Mouse (Mus musculus): ENCODE results near the gene Nmu. TPM values are rescaled to one million over a fixed set of nuclear protein-coding genes. Genes with fewer than 3 reads are reported as not detected.

The Nmu gene
- total and polyA plus RNA-seq, 3 experiments: not detected

- H3K9me3 ChIP-seq (replicated peaks; ENCODE audit: insufficient read depth, low read length): no peaks in the 10 kb centered on the region
- TF ChIP-seq ZKSCAN1 (IDR thresholded peaks at IDR 0.05; ENCODE audit: low read depth, low read length) (no peak), ZC3H11A (IDR thresholded peaks at IDR 0.05; ENCODE audit: low read depth, low read length) (no peak), TAL1 (IDR thresholded peaks at IDR 0.05; ENCODE audit: low read length) (no peak)
- no peak for DNase-seq (ENCODE audit: low read depth, low spot score)
Observed at GRCm38 (mm10) chr5:76327296-76327695, 36.3 kb downstream of the Nmu start.

GRCm38 (mm10) chr5:76325113-76325512, 38.5 kb downstream of the Nmu start:
- Histone ChIP-seq H3K27me3 (ENCODE audit: control insufficient read depth in 1 of 2, insufficient read depth in 2 of 2, low read length in 2 of 2) (peaks cover 5 to 15% of the 10 kb centered on the region in 2 experiments), H3K9me3 (replicated peaks; ENCODE audit: insufficient read depth, low read length) (no peaks in the 10 kb centered on the region), H3K36me3 (ENCODE audit: control insufficient read depth in 1 of 2, insufficient read depth in 2 of 2, low read length in 2 of 2) (no peaks in the 10 kb centered on the region), H3K27ac (ENCODE audit: control insufficient read depth, low read depth, low read length) (no peak overlapping the region), H3K4me3 (ENCODE audit: control insufficient read depth in 1 of 2, insufficient read depth in 1 of 2, low read depth in 2 of 2, low read length in 2 of 2) (no peak overlapping the region), H3K4me1 (ENCODE audit: control insufficient read depth in 1 of 2, insufficient read depth in 2 of 2, low read length in 2 of 2) (no peaks in the 10 kb centered on the region), H3K9ac (ENCODE audit: control insufficient read depth, low read depth, low read length, poor library complexity, severe bottlenecking) (no peak overlapping the region), H3K79me2 (ENCODE audit: control insufficient read depth, insufficient read depth, low read length, poor library complexity) (no peaks in the 10 kb centered on the region)
- TF ChIP-seq JUND (IDR thresholded peaks at IDR 0.05; ENCODE audit: low read depth, low read length) (no peak), HCFC1 (IDR thresholded peaks at IDR 0.05; ENCODE audit: low read depth, low read length) (no peak)
- no peak for DNase-seq (ENCODE audit: low read depth, low spot score)

More at GRCm38 (mm10) chr5:76327296-76327695, 36.3 kb downstream of the Nmu start:
- Histone ChIP-seq H3K36me3 (ENCODE audit: control insufficient read depth in 1 of 2, insufficient read depth in 2 of 2, low read length in 2 of 2) (no peaks in the 10 kb centered on the region), H3K27ac (ENCODE audit: control insufficient read depth, low read depth, low read length) (no peak overlapping the region), H3K9ac (ENCODE audit: control insufficient read depth, low read depth, low read length, poor library complexity, severe bottlenecking) (no peak overlapping the region), H3K4me3 (ENCODE audit: control insufficient read depth in 1 of 2, insufficient read depth in 1 of 2, low read depth in 2 of 2, low read length in 2 of 2) (no peak overlapping the region), H3K4me1 (ENCODE audit: control insufficient read depth in 1 of 2, insufficient read depth in 2 of 2, low read length in 2 of 2) (no peaks in the 10 kb centered on the region), H3K79me2 (ENCODE audit: control insufficient read depth, insufficient read depth, low read length, poor library complexity) (no peaks in the 10 kb centered on the region), H3K27me3 (ENCODE audit: control insufficient read depth in 1 of 2, insufficient read depth in 2 of 2, low read length in 2 of 2) (peaks cover 9 to 16% of the 10 kb centered on the region in 2 experiments)

GRCm38 (mm10) chr5:76321249-76322196, 42.1 kb downstream of the Nmu start:
- Histone ChIP-seq H3K4me3 (ENCODE audit: control insufficient read depth in 1 of 2, insufficient read depth in 1 of 2, low read depth in 2 of 2, low read length in 2 of 2) (no peak overlapping the region), H3K9me3 (replicated peaks; ENCODE audit: insufficient read depth, low read length) (no peaks in the 10 kb centered on the region), H3K27me3 (ENCODE audit: control insufficient read depth in 1 of 2, insufficient read depth in 2 of 2, low read length in 2 of 2) (peaks cover 13 to 29% of the 10 kb centered on the region in 2 experiments), H3K9ac (ENCODE audit: control insufficient read depth, low read depth, low read length, poor library complexity, severe bottlenecking) (no peak overlapping the region), H3K27ac (ENCODE audit: control insufficient read depth, low read depth, low read length) (no peak overlapping the region), H3K36me3 (ENCODE audit: control insufficient read depth in 1 of 2, insufficient read depth in 2 of 2, low read length in 2 of 2) (no peaks in the 10 kb centered on the region), H3K4me1 (ENCODE audit: control insufficient read depth in 1 of 2, insufficient read depth in 2 of 2, low read length in 2 of 2) (no peaks in the 10 kb centered on the region), H3K79me2 (ENCODE audit: control insufficient read depth, insufficient read depth, low read length, poor library complexity) (no peaks in the 10 kb centered on the region)
- no peak for DNase-seq (ENCODE audit: low read depth, low spot score)
- TF ChIP-seq MYB (IDR thresholded peaks at IDR 0.05; ENCODE audit: low read depth, low read length) (no peak), USF2 (IDR thresholded peaks at IDR 0.05; ENCODE audit: borderline replicate concordance in 1 of 2, insufficient read depth in 1 of 2, low read depth in 1 of 2, low read length in 2 of 2) (no peak), EP300 (IDR thresholded peaks at IDR 0.05; ENCODE audit: low read depth in 1 of 2, low read length in 2 of 2) (no peak), SMC3 (IDR thresholded peaks at IDR 0.05; ENCODE audit: low read depth, low read length) (no peak), UBTF (IDR thresholded peaks at IDR 0.05; ENCODE audit: borderline replicate concordance, insufficient read depth, low read depth, low read length) (no peak), CHD2 (IDR thresholded peaks at IDR 0.05; ENCODE audit: low read length) (no peak), MAFK (IDR thresholded peaks at IDR 0.05; ENCODE audit: borderline replicate concordance, low read depth, low read length) (no peak), CHD1 (IDR thresholded peaks at IDR 0.05; ENCODE audit: low read depth, low read length) (no peak), POLR2AphosphoS2 (IDR thresholded peaks at IDR 0.05; ENCODE audit: low read length) (no peak), RAD21 (IDR thresholded peaks at IDR 0.05; ENCODE audit: low read depth, low read length) (no peak), GABPA (IDR thresholded peaks at IDR 0.05; ENCODE audit: low read depth, low read length) (no peak), ZNF384 (IDR thresholded peaks at IDR 0.05; ENCODE audit: low read depth, low read length) (no peak), MEF2A (IDR thresholded peaks at IDR 0.05; ENCODE audit: extremely low read depth, insufficient replicate concordance, low read depth, low read length, poor library complexity, severe bottlenecking) (no peak), TAL1 (IDR thresholded peaks at IDR 0.05; ENCODE audit: low read length) (no peak), USF1 (IDR thresholded peaks at IDR 0.05; ENCODE audit: low read depth, low read length) (no peak), POLR2A (IDR thresholded peaks at IDR 0.05; ENCODE audit: control insufficient read depth in 1 of 2, insufficient read depth in 1 of 2, low read depth in 1 of 2, low read length in 2 of 2, poor library complexity in 1 of 2) (no peak), ETS1 (IDR thresholded peaks at IDR 0.05; ENCODE audit: low read depth, low read length) (no peak), GATA1 (IDR thresholded peaks at IDR 0.05; ENCODE audit: low read depth, low read length) (no peak)
